Mouse (Mus musculus): Measurements from ENCODE around the gene Fmo3. TPM values are rescaled to one million over a fixed set of nuclear protein-coding genes. Genes with fewer than 3 reads are reported as not detected.

Gene Fmo3
- total RNA-seq, 2 experiments from 2014 or later = not detected

DNA sequence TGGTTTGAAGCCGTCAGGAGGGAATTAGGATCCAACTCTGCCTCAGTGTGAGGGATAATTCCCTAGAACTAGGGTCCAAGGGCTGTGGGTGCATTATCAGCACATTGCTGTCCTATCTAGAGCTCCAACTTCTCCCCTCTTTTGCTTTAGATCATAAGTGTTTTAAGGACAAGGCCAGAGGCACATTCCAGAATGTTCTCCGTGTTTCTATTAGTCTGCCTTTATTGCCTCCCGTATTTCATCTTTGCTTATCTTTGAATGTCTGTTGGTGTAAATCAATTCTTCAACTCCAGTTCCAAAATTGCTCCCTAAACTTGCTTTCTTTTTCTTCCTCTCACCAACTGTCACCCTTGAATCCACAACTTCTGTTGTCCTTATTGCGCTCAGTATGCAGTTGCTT, 51.9 kb downstream of the Fmo3 start:
- DNase-seq (ENCODE audit: low spot score in 2 of 2) = no peak
- intact Hi-C loops (cut with DNase I) = no loop called here

- DNase-seq (ENCODE audit: low spot score in 2 of 2) = no peak
- intact Hi-C loops (cut with DNase I) = no loop called here
Observed at GRCm38 (mm10) chr1:162931880-162932279, 52.4 kb downstream of the Fmo3 start.

GRCm38 (mm10) chr1:162931310-162931875, 52.9 kb downstream of the Fmo3 start:
- intact Hi-C loops (cut with DNase I) = no loop called here
- no peak for DNase-seq (ENCODE audit: low spot score in 2 of 2)

- DNase-seq (ENCODE audit: low spot score in 2 of 2) = no peak
- intact Hi-C loops (cut with DNase I) = no loop called here
Observed at GRCm38 (mm10) chr1:162930631-162931030, 53.7 kb downstream of the Fmo3 start.

- no peak for DNase-seq (ENCODE audit: low spot score in 2 of 2)
- intact Hi-C loops (cut with DNase I) = no loop called here
Observed at GRCm38 (mm10) chr1:162929146-162929545, 55.2 kb downstream of the Fmo3 start.

GRCm38 (mm10) chr1:162925121-162925520, 59.2 kb downstream of the Fmo3 start:
- no peak for DNase-seq (ENCODE audit: low spot score in 2 of 2)
- intact Hi-C loops (cut with DNase I) = no loop called here

DNA sequence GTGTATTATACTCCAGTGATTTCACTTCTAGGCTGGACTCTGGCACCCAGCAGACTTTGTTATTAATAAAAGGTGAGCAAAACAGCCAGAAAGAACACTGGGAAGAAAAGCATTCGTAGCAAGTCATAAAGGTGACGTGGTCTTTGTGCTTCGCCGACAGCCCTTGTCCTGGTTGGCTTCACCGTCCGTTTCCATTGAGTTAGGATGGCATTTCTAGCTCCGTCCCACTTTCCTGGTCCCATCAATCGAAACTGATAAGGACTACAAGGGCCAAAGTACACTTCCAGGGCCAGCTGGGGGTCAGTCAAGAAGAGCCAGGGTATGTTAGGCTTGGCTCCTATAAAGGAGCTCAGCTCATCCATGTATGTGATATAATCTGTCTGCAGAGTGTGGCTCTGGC, 67.7 kb downstream of the Fmo3 start:
- intact Hi-C loops (cut with DNase I) = no loop called here
- DNase-seq (ENCODE audit: low spot score in 2 of 2) = no peak

DNA sequence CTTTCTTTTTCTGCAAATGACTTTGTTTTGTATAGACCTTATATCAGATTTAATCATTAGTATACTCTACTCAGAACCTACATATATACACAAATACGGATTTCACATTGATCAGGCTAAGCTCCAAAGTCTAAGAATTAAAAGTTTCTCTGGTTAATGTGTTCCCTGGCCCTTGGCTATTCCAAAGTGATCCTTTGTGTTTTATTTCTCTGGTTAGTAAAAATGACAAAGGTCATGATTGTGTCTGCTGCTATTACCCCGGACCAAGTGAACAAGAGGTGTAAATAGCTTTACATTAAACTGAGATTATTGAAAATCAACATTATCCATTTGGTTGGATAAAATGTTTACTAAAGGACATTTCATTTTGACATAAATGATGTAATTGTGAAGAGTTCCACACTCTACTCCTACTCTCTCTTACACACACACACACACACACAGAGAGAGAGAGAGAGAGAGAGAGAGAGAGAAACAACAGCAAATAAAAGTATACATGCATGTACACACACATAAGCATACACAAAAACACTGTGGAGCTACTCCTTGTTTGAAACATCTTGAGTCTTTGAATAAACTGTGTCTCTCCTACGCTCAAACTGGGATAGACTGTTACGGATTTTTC, 69.3 kb downstream of the Fmo3 start:
- intact Hi-C loops (cut with DNase I) = no loop called here
- no peak for DNase-seq (ENCODE audit: low spot score in 2 of 2)

DNA sequence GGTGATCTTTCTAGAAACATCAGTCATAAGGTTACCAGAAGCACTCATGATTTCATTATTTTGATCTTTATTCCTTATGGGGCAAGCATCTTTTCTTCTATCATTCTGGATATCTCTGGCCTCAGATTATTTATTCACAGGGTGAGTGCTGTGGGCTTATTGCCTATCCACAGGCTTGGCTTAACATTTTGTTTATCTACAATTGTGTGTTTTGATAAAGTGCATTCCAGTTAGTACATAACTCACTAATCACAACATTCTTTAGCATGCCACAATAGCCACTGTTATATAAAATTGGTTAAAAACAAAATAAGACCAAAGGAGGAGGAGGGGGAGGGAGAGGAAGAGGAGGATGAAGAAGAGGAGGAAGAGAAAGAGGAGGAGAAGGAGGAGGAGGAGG, 72.2 kb downstream of the Fmo3 start:
- intact Hi-C loops (cut with DNase I) = no loop called here
- DNase-seq (ENCODE audit: low spot score in 2 of 2) = no peak

Other genes starting within 250 kb of the Fmo3 start
- 100 to 1,000 TPM; 214 to 219 TPM for gene Prrc2c, start 244.0 kb downstream of the Fmo3 start, total RNA-seq (2021)
- gene Fmo4, start 170.6 kb downstream of the Fmo3 start, total RNA-seq (2021) = under 1 TPM; 0.13 to 0.19 TPM
- 10 to 100 TPM; 21.1 to 22.2 TPM for gene Fmo1, start 117.9 kb downstream of the Fmo3 start, total RNA-seq (2021)
- gene Fmo2, start 85.8 kb downstream of the Fmo3 start, total RNA-seq (2021) = 1 to 10 TPM in 1 of 2 experiments, under 1 TPM in 1; 0.66 to 1.7 TPM
- gene Fmo6, start 47.0 kb downstream of the Fmo3 start, total RNA-seq (2021) = not detected
- not detected for gene Mroh9, start 101.1 kb upstream of the Fmo3 start, total RNA-seq (2021)

Data from left cerebral cortex, postnatal 14 days (tissue).